Mouse (Mus musculus) forebrain, embryonic 15.5 days (tissue): ENCODE measurements at regions not wholly inside any gene's neighbourhood (a gene's known extent, or its start where the extent isn't known, plus 50 kb on each side); places are given as distances from the start of the nearest gene placed in this dataset.
"Not testable (repeated sequence)": the region's sequence is repeated elsewhere in the genome, so short reads cannot be mapped to it uniquely, and the experiment has no call there.

Experiments used
- ATAC-seq: fragments of 200-750 bp; cut with Nextera tagmentation; replicated peaks from 2 replicates; pipeline ENCODE4 v1.8.0; 2017; ENCODE audit warnings: mild to moderate bottlenecking, moderate TSS enrichment, moderate library complexity
- H3K27ac ChIP-seq: fragments of 300-500 bp; sonication (generic); replicated peaks from 2 replicates; pipeline ENCODE4 v1.5.1; 2015; ENCODE audit warnings: mild to moderate bottlenecking, inconsistent platforms
- H3K27me3 ChIP-seq: fragments of 300-500 bp; sonication (generic); 2 replicates; pipeline ENCODE4 v1.6.1; 2015; ENCODE audit warnings: inconsistent platforms
- H3K36me3 ChIP-seq: fragments of 300-500 bp; sonication (generic); 2 replicates; pipeline ENCODE4 v1.6.1; 2015; ENCODE audit warnings: mild to moderate bottlenecking, inconsistent platforms
- H3K4me1 ChIP-seq: fragments of 300-500 bp; sonication (generic); 2 replicates; pipeline ENCODE4 v1.6.1; 2015; ENCODE audit warnings: inconsistent platforms
- H3K4me2 ChIP-seq: fragments of 300-500 bp; sonication (generic); replicated peaks from 2 replicates; pipeline ENCODE4 v1.6.1; 2015; ENCODE audit warnings: mild to moderate bottlenecking, inconsistent platforms
- H3K4me3 ChIP-seq: fragments of 300-500 bp; sonication (generic); 2 replicates; pipeline ENCODE4 v1.5.1; 2015; ENCODE audit warnings: mild to moderate bottlenecking, inconsistent platforms
- H3K9ac ChIP-seq: fragments of 300-500 bp; sonication (generic); replicated peaks from 2 replicates; pipeline ENCODE4 v1.6.1; 2015; ENCODE audit warnings: mild to moderate bottlenecking, inconsistent platforms
- H3K9me3 ChIP-seq: fragments of 300-500 bp; sonication (generic); 2 replicates; pipeline ENCODE4 v1.6.1; 2016; ENCODE audit warnings: inconsistent platforms
- WGBS: fragments of 180-500 bp; shearing (Covaris S2); methylation state at CpG from one replicate; pipeline ENCODE4 v1.1.7; 2015; ENCODE audit warnings: mixed read lengths; 5-methylcytosine and 5-hydroxymethylcytosine counted together

- H3K9ac ChIP-seq = no peak overlapping the region
- ATAC-seq = no peak
These were observed 184.9 kb upstream of the Cdkn3 start for GRCm38 (mm10) chr14:46575414-46575813.

GRCm38 (mm10) chr14:46573401-46573800, 182.9 kb upstream of the Bmp4 start:
- 71% methylated on average over 6 of the region's 6 CpGs for WGBS
- ATAC-seq = no peak
- Histone ChIP-seq H3K9ac (no peak overlapping the region), H3K4me3 (no peak overlapping the region), H3K27me3 (no peaks in the 10 kb centered on the region), H3K36me3 (no peaks in the 10 kb centered on the region), H3K4me2 (no peak overlapping the region), H3K27ac (no peak overlapping the region), H3K4me1 (no peaks in the 10 kb centered on the region), H3K9me3 (no peaks in the 10 kb centered on the region)

More at GRCm38 (mm10) chr14:46575414-46575813, 184.9 kb upstream of the Cdkn3 start:
- Histone ChIP-seq H3K9me3 (no peaks in the 10 kb centered on the region), H3K4me1 (no peaks in the 10 kb centered on the region), H3K27me3 (no peaks in the 10 kb centered on the region), H3K27ac (no peak overlapping the region), H3K4me2 (no peak overlapping the region), H3K4me3 (no peak overlapping the region), H3K36me3 (no peaks in the 10 kb centered on the region)
- WGBS = 80% methylated on average over 3 of the region's 3 CpGs

GRCm38 (mm10) chr14:46572972-46573371, 182.5 kb upstream of the Bmp4 start:
- H3K9me3 ChIP-seq, H3K9ac ChIP-seq, H3K4me1 ChIP-seq, H3K4me2 ChIP-seq, H3K4me3 ChIP-seq, H3K27ac ChIP-seq, H3K27me3 ChIP-seq, H3K36me3 ChIP-seq, ATAC-seq: not testable (repeated sequence)
- 80% methylated on average over 2 of the region's 2 CpGs for WGBS

GRCm38 (mm10) chr14:46571841-46572240, 181.4 kb upstream of the Bmp4 start:
- Histone ChIP-seq H3K27ac (no peak overlapping the region), H3K9ac (no peak overlapping the region), H3K9me3 (no peaks in the 10 kb centered on the region), H3K4me3 (no peak overlapping the region), H3K27me3 (no peaks in the 10 kb centered on the region), H3K4me2 (no peak overlapping the region), H3K4me1 (no peaks in the 10 kb centered on the region), H3K36me3 (no peaks in the 10 kb centered on the region)
- WGBS = 43% methylated on average over 1 of the region's 1 CpGs
- no peak for ATAC-seq

- no peak for ATAC-seq
- Histone ChIP-seq H3K36me3 (no peaks in the 10 kb centered on the region), H3K4me3 (no peak overlapping the region), H3K27me3 (no peaks in the 10 kb centered on the region), H3K4me2 (no peak overlapping the region), H3K9ac (no peak overlapping the region), H3K27ac (no peak overlapping the region), H3K4me1 (no peaks in the 10 kb centered on the region), H3K9me3 (no peaks in the 10 kb centered on the region)
- WGBS = 87% methylated on average over 8 of the region's 8 CpGs
These were observed 178.8 kb upstream of the Bmp4 start for GRCm38 (mm10) chr14:46569273-46569672.

- Histone ChIP-seq H3K27me3 (no peaks in the 10 kb centered on the region), H3K9ac (no peak overlapping the region), H3K4me2 (no peak overlapping the region), H3K27ac (no peak overlapping the region), H3K4me3 (no peak overlapping the region), H3K36me3 (no peaks in the 10 kb centered on the region), H3K4me1 (no peaks in the 10 kb centered on the region), H3K9me3 (no peaks in the 10 kb centered on the region)
- 67% methylated on average over 3 of the region's 3 CpGs for WGBS
- ATAC-seq = no peak
These were observed 176.9 kb upstream of the Bmp4 start for GRCm38 (mm10) chr14:46567411-46567780.

- Histone ChIP-seq H3K27me3 (no peaks in the 10 kb centered on the region), H3K36me3 (no peaks in the 10 kb centered on the region), H3K4me2 (no peak overlapping the region), H3K4me1 (no peaks in the 10 kb centered on the region), H3K9ac (no peak overlapping the region), H3K9me3 (no peaks in the 10 kb centered on the region), H3K4me3 (no peak overlapping the region), H3K27ac (no peak overlapping the region)
- no peak for ATAC-seq
- 63% methylated on average over 9 of the region's 9 CpGs for WGBS
These were observed 176.4 kb upstream of the Bmp4 start for GRCm38 (mm10) chr14:46566681-46567410.

GRCm38 (mm10) chr14:46564998-46565397, 174.5 kb upstream of the Bmp4 start:
- Histone ChIP-seq H3K4me1 (no peaks in the 10 kb centered on the region), H3K9ac (no peak overlapping the region), H3K27ac (no peak overlapping the region), H3K27me3 (no peaks in the 10 kb centered on the region), H3K4me3 (no peak overlapping the region), H3K9me3 (no peaks in the 10 kb centered on the region), H3K36me3 (no peaks in the 10 kb centered on the region), H3K4me2 (no peak overlapping the region)
- ATAC-seq = no peak
- 14% methylated on average over 3 of the region's 3 CpGs for WGBS

- H3K9ac ChIP-seq = no peak overlapping the region
- H3K4me3 ChIP-seq = no peak overlapping the region
These were observed 171.5 kb upstream of the Bmp4 start for GRCm38 (mm10) chr14:46562016-46562415.

GRCm38 (mm10) chr14:46553239-46553638, 162.8 kb upstream of the Bmp4 start:
- no peaks in the 10 kb centered on the region for H3K36me3 ChIP-seq
- H3K4me2 ChIP-seq = no peak overlapping the region
- H3K27ac ChIP-seq = no peak overlapping the region
- no peak for ATAC-seq
- H3K4me1 ChIP-seq = no peaks in the 10 kb centered on the region
- 96% methylated on average over 2 of the region's 2 CpGs for WGBS
- no peaks in the 10 kb centered on the region for H3K9me3 ChIP-seq
- H3K4me3 ChIP-seq = no peak overlapping the region
- no peak overlapping the region for H3K9ac ChIP-seq
- no peaks in the 10 kb centered on the region for H3K27me3 ChIP-seq

More at GRCm38 (mm10) chr14:46562016-46562415, 171.5 kb upstream of the Bmp4 start:
- Histone ChIP-seq H3K4me1 (no peaks in the 10 kb centered on the region), H3K27me3 (no peaks in the 10 kb centered on the region), H3K9me3 (no peaks in the 10 kb centered on the region), H3K4me2 (no peak overlapping the region), H3K27ac (no peak overlapping the region), H3K36me3 (no peaks in the 10 kb centered on the region)
- WGBS = 86% methylated on average over 5 of the region's 5 CpGs
- no peak for ATAC-seq

- H3K36me3 ChIP-seq = no peaks in the 10 kb centered on the region
- H3K9ac ChIP-seq = no peak overlapping the region
- H3K4me1 ChIP-seq = no peaks in the 10 kb centered on the region
- no peak overlapping the region for H3K27ac ChIP-seq
- H3K4me3 ChIP-seq = no peak overlapping the region
- 84% methylated on average over 6 of the region's 6 CpGs for WGBS
- no peak for ATAC-seq
- H3K9me3 ChIP-seq = no peaks in the 10 kb centered on the region
- H3K27me3 ChIP-seq = no peaks in the 10 kb centered on the region
- H3K4me2 ChIP-seq = no peak overlapping the region
These were observed 155.7 kb upstream of the Bmp4 start for GRCm38 (mm10) chr14:46546146-46546545.

- 93% methylated on average over 6 of the region's 6 CpGs for WGBS
- ATAC-seq = no peak
- Histone ChIP-seq H3K36me3 (no peaks in the 10 kb centered on the region), H3K4me3 (no peak overlapping the region), H3K9ac (no peak overlapping the region), H3K4me1 (no peaks in the 10 kb centered on the region), H3K9me3 (no peaks in the 10 kb centered on the region), H3K4me2 (no peak overlapping the region), H3K27ac (no peak overlapping the region), H3K27me3 (no peaks in the 10 kb centered on the region)
These were observed 149.2 kb upstream of the Bmp4 start for GRCm38 (mm10) chr14:46539466-46540187.
